Mouse (Mus musculus): ENCODE data around the gene Tmem138. TPM values are rescaled to one million over a fixed set of nuclear protein-coding genes. Genes with fewer than 3 reads are reported as not detected.
"Not testable (repeated sequence)": the region's sequence is repeated elsewhere in the genome, so short reads cannot be mapped to it uniquely, and the experiment has no call there.

Gene Tmem138
- total RNA-seq, 2 experiments from 2014 or later, result 2.3 to 3.3 TPM

DNA sequence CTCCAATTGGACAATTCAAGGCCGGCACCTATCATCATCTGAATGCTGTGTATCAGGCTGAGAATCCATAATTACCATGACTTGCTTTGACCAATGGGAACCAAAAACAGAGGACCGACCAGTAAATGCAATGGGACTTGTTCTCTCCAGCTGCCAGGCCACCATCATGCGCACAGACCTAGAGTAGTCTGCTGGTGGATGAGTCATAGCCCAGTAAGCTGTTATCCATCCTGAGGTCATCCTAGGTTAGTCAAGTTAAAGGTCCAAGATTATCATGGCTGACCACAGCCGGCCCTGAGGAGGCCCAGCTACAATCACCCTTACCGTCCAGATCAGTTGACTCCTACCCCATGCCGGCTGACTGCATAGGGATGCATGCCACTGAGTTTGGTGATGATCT lies 7.5 kb downstream of the Tmem138 start:
- DNase-seq, result no peak

DNA sequence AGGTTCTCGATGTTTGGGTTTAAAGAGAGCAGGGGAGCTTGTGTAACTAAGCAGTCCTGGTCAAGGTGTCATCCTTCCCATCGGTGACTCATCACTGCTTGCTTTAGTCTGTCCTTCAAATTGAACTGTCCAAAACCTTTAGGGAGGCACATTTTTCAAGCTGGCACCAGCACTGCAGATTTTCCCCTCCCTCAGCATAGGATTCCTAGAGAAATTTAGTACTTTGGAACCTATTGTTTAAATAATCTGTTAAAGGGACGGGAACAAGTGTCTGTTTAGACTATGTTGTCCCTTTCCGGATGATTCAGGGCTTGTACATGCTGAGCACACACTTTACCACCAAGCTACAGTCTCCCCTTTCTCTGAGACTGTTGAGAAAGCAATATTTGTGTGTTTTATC lies 11.9 kb downstream of the Tmem138 start:
- no peak for DNase-seq

DNA sequence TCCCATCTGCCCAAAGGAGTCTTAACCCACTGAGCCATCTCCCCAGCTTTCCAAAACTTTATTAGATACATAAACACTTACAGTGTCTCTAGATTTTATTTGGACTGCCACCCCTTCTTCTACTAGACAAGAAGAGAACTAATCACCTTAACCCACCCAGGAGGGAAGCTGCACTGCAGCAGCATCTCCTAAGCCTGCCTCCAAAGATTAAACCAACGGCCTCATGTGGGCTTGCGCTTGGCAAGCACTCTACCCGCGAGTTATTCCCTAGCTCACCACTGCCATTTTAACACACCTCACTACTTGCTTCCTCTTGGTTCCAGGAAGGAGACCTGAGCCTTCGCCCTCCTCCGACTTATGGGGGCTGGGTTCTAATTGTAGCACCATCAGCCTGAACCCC lies 12.9 kb downstream of the Tmem138 start:
- no peak for DNase-seq

DNA sequence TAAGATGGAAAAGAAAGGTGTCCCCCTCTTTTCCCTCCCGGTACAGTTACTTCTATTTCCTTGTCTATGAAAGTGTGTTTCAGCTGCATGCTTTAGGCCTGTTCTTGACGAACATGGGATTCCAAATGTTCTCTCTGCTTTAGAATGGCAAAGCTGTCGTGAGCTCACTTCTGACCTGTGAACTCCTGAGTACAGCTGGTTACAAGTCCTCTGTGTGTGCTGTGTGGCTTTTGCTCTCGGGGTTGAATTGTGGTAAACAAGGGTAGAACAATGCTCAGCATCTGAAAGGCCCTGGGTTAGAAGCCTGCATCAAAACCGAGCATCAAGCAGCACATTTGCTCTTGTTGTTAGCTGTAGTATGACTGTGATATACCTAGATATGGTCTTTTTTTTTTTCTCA lies 14.8 kb downstream of the Tmem138 start:
- DNase-seq, result no peak

DNA sequence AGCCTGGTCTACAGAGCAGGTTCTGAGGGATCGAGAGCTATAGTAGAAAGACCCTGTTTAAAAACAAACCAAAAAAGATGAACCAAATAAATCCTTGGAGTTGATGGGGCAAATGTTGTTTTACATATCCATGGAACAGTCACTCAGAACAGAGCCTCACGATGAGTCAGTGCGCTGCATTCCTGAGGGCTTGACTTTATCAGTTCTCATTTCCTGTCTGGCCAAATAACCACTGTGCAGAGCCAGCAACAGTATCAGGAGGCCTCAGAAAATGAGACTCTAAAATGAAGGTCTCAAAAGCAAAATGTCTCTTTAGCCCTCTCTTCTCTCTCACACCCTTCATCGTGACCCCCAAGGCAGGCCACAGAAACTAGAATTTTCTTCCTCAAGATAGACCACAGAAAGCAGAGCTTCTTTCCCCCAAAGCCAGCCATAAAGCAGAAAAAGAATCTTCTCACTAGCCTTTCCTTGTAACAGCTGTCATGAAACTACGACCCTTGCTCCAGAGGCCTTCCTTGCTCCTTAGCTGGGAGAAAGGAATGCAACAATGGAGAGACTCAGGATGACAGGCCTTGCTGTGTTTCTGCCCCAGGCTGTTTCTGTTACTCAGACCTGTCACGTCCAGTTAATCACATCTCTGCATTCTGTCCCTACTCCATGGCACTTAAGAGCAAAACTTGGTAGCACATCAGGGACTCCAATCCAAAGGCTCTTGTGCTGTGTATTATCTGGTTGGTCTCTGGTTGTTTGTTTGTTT lies 15.4 kb downstream of the Tmem138 start:
- no peak for DNase-seq

DNA sequence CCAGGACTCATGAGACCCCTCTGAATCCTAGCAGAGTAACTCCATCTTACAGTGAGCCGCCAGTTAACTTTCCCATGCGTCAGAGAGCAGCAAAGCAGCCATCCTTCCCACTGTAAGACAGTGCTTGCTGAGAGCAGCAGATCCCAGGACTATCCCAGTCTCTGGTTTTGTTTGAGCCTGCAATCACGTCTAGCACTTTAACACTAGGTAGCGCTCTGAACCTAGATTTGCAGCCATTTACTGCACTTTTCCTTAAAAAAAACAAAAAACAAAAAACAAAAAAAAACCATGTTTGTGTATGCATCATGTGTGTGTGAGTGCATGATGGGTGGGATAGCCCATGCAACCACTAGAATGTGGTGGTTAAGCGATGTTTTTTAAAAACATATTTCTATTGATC lies 17.1 kb downstream of the Tmem138 start:
- no peak for DNase-seq

DNA sequence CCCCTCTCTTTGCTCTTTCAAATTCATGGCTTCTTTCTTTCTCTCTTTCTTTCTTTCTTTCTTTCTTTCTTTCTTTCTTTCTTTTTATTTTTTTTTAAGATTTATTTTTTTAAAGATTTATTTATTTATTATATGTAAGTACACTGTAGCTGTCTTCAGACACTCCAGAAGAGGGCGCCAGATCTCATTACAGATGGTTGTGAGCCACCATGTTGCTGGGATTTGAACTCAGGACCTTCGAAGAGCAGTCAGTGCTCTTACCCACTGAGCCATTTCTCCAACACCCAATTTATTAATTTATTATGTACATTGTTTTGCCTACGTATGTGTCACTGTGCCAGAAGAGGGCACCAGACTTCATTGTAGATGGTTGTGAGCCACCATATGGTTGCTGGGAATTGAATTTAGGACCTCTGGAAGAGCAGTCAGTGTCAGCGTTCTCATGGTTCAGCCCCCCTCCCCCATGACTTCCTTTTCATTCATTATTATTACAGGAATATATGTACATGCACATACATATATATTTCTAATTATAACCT lies 19.3 kb downstream of the Tmem138 start:
- DNase-seq, result not testable (repeated sequence)

DNA sequence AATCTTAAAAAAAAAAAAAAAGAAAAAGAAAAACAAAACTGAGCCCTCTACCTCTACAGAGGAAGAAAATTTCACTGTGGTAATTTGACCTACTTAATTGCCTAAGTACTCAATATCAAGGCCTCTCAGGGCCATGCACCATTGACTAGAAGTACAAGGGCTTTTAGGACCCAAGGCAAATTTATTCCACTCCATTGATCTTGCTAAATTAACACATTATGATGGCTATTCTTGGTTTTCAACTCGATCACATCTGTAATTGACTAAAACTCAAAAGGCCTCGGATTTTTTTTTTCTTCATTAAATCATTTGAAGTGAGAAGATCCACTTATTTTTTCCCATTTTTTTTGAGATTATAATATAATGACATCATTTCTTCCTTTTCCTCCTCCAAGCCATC lies 19.7 kb downstream of the Tmem138 start:
- no peak for DNase-seq

DNA sequence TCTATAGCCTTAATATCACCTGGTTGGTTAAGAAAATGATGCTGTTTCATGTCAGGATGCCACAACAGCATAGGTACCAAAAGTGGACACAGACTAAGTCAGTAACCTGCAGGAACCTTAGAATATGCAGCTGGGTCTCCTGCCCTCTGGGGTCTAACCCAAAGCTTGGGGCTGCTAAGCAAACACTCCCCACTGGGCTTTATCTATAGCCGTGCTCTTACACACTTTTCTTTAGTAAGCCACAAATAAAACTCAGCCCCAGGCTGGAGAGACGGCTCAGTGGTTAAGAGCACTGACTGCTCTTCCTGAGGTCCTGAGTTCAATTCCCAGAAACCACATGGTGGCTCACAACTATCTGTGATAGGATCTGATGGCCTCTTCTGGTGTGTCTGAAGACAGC lies 20.2 kb downstream of the Tmem138 start:
- DNase-seq, result no peak

DNA sequence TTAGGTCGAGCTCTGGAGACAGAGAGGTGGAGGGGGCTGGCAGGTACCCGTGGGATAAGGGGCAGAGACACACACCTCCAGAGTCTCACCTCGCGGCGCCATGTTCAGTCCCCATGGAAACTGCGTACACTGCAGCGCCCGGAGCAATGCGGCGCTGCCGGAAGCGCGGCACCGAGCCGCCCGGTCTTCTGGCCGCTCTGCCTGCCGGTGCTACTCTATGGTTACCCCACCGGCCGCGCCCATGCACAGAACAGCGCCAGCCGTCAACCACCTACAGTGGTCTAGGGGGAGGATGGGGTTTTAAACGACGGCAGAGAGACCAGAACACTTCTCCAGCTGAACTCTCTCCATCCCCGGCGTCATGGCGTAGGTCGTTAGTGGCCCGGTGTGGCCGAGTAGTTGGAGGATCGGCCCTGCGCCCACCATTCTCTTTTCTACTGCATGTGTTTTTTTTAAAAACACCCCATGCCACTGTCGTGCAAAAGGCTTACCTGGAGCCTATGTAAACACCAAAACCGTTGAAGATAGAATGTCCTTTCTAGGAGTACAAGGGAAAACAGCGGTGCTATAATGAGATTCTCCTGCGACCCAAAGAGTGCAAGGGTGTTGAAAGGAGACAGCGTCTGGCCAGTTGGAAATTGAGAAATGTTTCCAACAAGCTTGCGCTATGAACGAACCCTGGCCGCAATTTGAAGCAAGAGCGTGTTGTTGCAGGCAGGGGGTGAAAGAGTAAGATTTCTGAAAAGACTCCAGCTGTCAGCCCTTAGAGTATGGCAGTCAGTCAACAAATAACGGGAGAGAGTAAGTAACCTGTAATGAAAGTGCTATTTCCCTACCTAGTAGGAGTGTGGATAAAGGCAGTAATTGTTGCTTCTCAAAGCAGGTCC lies 21.3 kb downstream of the Tmem138 start, which contains the start of gene Tmem216:
Tmem216 (minus strand) TSS at position 615 of the 887 bp plus-strand sequence.
- peak; percentile 72 for DNase-seq

DNA sequence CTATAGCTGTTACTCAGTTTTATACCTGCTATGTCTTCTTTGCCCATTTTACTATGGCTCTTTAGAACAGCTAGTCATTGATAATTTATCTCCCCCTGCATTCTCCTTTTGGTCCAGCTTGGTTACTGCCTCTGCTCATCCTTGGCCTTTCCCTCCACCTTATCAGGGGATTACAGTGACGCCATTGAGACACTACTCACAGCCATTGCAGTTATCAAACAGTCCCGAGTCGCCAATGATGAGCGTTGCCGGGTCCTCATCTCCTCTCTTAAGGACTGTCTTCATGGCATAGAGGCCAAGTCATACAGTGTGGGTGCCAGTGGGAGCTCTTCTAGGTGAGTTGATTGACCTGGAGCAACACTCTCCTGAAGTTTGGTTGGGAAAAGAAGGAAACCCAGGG lies 37.7 kb downstream of the Tmem138 start:
- DNase-seq, result no peak

DNA sequence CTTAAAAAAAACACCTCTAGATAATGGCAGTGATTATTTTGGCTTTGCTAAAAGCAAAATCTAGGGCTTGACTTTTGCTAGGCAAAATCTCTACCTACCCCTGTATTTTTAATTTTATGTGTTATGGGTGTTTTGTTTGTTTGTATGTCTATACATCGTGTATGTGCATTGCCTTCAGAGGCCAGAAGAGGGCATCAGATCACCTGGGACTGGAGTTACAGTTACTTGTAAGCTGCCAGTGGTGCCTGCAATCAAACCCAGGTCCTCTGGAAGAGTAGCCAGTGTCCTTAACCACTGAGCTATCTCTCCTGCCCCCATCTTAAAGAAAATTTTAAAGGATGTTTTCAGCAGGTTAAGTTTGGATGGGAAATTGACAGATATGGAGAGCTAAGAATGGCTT lies 47.1 kb downstream of the Tmem138 start:
- DNase-seq, result no peak

DNA sequence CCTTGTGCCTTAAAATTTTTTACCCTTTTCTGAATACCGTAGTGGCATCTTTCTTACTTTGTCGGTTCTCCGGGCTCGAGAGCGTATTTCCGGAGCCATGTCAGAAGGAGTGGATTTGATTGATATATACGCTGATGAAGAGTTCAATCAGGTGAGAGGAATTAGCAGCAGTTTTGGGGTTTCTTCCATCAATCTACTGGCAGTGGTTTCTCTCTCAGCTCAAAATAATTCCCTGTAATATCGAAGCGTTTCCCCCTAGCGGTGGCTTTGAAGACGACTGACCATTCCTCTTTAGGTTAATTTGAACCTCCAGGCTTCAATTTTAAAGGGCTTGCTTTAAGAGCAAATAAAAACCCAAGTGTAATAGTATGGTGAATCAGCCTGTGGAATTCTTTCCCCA lies 51.3 kb downstream of the Tmem138 start, which contains the start of gene Sdhaf2:
Sdhaf2 (minus strand) TSS at position 233 of the 400 bp plus-strand sequence.
- DNase-seq, result peak; percentile 22

DNA sequence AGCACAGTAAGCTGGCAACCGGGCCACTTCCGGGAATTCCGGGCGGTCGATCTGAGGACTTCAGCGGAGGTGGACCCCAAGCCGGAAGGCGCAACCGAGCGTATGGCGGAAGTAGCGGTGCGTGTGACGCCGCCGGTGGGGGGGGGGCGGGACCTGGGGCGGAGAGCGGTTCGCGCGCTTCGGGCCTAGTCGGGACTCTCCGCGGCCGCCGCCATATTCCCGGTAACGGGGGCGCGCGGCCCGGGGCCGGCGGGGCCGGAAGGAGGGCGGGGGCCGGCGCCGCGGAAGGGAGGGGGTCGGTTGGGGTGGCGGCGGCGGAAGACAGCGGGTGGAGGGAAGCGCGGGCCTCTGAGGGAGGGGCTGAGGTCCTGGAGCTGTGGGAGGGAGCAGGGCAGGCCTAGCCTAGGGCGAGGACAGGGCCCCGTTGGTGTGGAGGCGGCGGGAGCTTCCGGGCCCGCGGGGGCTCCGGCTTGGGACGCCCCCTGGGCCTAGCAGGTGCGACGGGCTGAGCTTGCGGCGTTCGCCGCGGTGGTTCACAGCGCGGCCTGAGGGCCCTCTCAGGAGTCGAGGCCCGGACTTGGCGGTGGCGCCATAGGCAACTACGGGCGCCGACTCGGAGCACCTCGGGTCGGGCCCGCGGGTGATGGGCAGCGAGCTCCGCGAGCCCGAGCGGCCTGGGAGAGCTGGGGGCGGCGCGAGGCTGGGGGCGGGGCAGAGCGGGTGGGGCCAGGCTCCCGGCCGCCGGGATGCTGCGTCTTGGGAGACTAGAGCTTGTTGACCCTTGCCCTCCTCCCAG lies 51.9 kb downstream of the Tmem138 start, which contains the start of gene Cpsf7:
Cpsf7 (plus strand) TSS at position 161 of the 796 bp plus-strand sequence.
- DNase-seq, result peak; percentile 88

DNA sequence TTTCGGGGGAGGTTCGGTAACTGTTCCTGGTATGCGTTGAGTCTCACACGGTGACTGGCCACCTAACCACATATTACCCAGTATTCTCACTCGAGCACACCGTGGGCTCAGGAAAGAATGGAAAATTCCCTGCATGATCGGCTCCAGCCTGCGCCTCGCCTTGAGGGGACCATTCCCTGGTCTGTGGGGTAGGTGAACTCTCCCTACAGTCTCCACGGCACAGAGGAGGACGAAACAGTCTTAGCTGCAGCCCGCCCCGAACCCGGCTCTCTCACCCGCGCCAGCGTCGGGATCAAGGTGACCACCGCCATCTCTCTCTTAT lies 52.4 kb downstream of the Tmem138 start:
- DNase-seq, result no peak

DNA sequence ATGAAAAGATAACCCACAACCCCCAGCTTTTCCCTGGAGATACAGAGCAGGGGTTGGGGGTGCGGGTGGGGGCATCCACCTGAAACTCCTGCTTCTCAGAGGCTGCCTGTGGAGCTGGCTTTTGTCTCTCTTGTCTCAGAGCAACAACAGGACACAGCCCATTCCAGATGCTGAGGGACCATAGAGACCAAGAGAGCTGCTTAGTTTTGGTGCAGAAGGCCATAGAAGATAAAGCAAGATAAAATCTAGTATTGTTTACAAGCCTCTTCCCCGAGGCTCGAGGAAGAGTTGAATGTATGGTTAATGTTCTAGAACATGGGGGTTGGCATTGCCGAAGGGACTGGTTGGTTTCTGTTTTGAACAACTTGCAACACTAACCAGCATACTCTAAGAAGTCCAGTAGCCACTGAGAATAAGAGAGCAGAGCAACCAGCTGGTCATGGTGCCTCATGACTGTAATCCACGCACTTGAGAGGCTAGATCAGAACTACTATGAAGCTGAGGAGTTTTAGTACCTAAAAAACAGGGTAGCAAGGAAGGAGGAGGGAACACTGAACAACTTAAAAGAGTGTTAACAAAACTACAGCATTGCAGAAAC lies 53.6 kb downstream of the Tmem138 start:
- DNase-seq, result no peak

DNA sequence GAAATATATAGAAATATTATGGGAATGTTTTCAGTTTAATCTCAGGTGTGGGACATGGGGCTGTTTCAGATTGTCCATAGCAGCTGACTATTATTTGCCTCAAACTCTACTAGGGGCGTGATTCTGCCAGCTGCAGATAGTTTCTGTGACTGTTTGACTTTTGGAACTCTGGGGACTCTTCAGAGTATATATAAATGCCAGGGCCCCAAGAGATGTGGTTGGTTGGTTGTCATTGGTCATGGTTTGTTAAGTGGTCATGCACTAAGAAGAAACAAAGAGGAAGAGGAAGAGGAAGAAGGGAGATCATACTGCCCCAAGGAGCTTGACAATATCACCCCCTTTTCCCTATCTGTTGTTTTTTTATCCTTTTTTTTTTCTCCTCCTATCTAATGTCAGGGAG lies 55.2 kb downstream of the Tmem138 start:
- DNase-seq, result no peak

Data from gastrocnemius, postnatal 10 days (tissue).